Mouse (Mus musculus) brain, embryonic 14.5 days (tissue): ENCODE measurements at regions not wholly inside any gene's neighbourhood (a gene's known extent, or its start where the extent isn't known, plus 50 kb on each side); places are given as distances from the start of the nearest gene placed in this dataset.

Source experiments
- CTCF ChIP-seq: fragments of 200-500 bp; IDR thresholded peaks from 2 replicates; pipeline ENCODE4 v1.5.1; 2012; ENCODE audit warnings: inconsistent platforms, mild to moderate bottlenecking, moderate library complexity, borderline replicate concordance; ENCODE audit not compliant: insufficient read depth, insufficient read length; ENCODE audit errors: extremely low read depth
- POLR2A ChIP-seq: fragments of 200-500 bp; IDR thresholded peaks from 2 replicates; pipeline ENCODE4 v1.6.1; 2012; ENCODE audit warnings: mild to moderate bottlenecking, inconsistent platforms, borderline replicate concordance; ENCODE audit not compliant: poor library complexity, insufficient read depth, insufficient read length, severe bottlenecking; ENCODE audit errors: extremely low read depth

GRCm38 (mm10) chr3:78648115-78648514, 638.2 kb downstream of the Rapgef2 start:
- TF ChIP-seq CTCF (no peak), POLR2A (no peak)
